Mouse (Mus musculus): Measurements from ENCODE around the gene Ppox. TPM values are rescaled to one million over a fixed set of nuclear protein-coding genes. Genes with fewer than 3 reads are reported as not detected.

Ppox gene
- total and polyA plus RNA-seq, 2 experiments from 2014 or later = 23.3 to 30.6 TPM

- Histone ChIP-seq H3K4me1 (ENCODE audit: insufficient read depth) (peaks cover 6% of the 10 kb centered on the region), H3K9ac (no peak overlapping the region)
Measured at GRCm38 (mm10) chr1:171286517-171286916, 5.5 kb upstream of the Ppox start.

GRCm38 (mm10) chr1:171285096-171285892 lies 4.3 kb upstream of the Ppox start:
- no peak for TF ChIP-seq CTCF (IDR thresholded peaks at IDR 0.05; ENCODE audit: low read depth)
- H3K36me3 ChIP-seq (ENCODE audit: insufficient read depth) = peaks cover 45% of the 10 kb centered on the region

More at GRCm38 (mm10) chr1:171286517-171286916, 5.5 kb upstream of the Ppox start:
- H3K4me3 ChIP-seq (ENCODE audit: low read depth, low read length) = peak overlapping the region; percentile 66; the same call in 1 of the 2 replicates
- no peak for TF ChIP-seq CTCF (IDR thresholded peaks at IDR 0.05; ENCODE audit: low read depth)
- WGBS = 91% methylated on average over 19 of the region's 19 CpGs
- ATAC-seq (no peak), DNase-seq (no peak)
- no peaks in the 10 kb centered on the region for H3K9me3 ChIP-seq (ENCODE audit: low read length)
- H3K36me3 ChIP-seq (ENCODE audit: insufficient read depth) = peaks cover 45% of the 10 kb centered on the region
- H3K27ac ChIP-seq (ENCODE audit: low read depth, low read length) = no peak overlapping the region
- peak overlapping the region; percentile 59 for H3K4me2 ChIP-seq (ENCODE audit: low read depth)
- H3K27me3 ChIP-seq (ENCODE audit: insufficient read depth, low read length) = no peaks in the 10 kb centered on the region

GRCm38 (mm10) chr1:171284491-171284890 lies 3.5 kb upstream of the Ppox start:
- ATAC-seq (no peak), DNase-seq (no peak)
- Histone ChIP-seq H3K27ac (ENCODE audit: low read depth, low read length) (no peak overlapping the region), H3K9ac (no peak overlapping the region), H3K36me3 (ENCODE audit: insufficient read depth) (peaks cover 41% of the 10 kb centered on the region), H3K4me3 (ENCODE audit: low read depth, low read length) (no peak overlapping the region), H3K9me3 (ENCODE audit: low read length) (no peaks in the 10 kb centered on the region), H3K4me2 (ENCODE audit: low read depth) (no peak overlapping the region), H3K27me3 (ENCODE audit: insufficient read depth, low read length) (no peaks in the 10 kb centered on the region), H3K4me1 (ENCODE audit: insufficient read depth) (peaks cover 15% of the 10 kb centered on the region)
- WGBS = 91% methylated on average over 15 of the region's 15 CpGs
- no peak for TF ChIP-seq CTCF (IDR thresholded peaks at IDR 0.05; ENCODE audit: low read depth)

More at GRCm38 (mm10) chr1:171285096-171285892, 4.3 kb upstream of the Ppox start:
- ATAC-seq (no peak), DNase-seq (no peak)
- no peak overlapping the region for H3K9ac ChIP-seq
- 86% methylated on average over 20 of the region's 20 CpGs for WGBS
- no peak overlapping the region for H3K4me3 ChIP-seq (ENCODE audit: low read depth, low read length)
- peaks cover 11% of the 10 kb centered on the region for H3K4me1 ChIP-seq (ENCODE audit: insufficient read depth)
- no peak overlapping the region for H3K4me2 ChIP-seq (ENCODE audit: low read depth)
- no peaks in the 10 kb centered on the region for H3K9me3 ChIP-seq (ENCODE audit: low read length)
- no peak overlapping the region for H3K27ac ChIP-seq (ENCODE audit: low read depth, low read length)
- no peaks in the 10 kb centered on the region for H3K27me3 ChIP-seq (ENCODE audit: insufficient read depth, low read length)

- Histone ChIP-seq H3K4me1 (ENCODE audit: insufficient read depth) (peaks cover 15% of the 10 kb centered on the region), H3K9ac (no peak overlapping the region), H3K4me3 (ENCODE audit: low read depth, low read length) (no peak overlapping the region), H3K27me3 (ENCODE audit: insufficient read depth, low read length) (no peaks in the 10 kb centered on the region), H3K36me3 (ENCODE audit: insufficient read depth) (peaks cover 35% of the 10 kb centered on the region), H3K4me2 (ENCODE audit: low read depth) (no peak overlapping the region), H3K9me3 (ENCODE audit: low read length) (no peaks in the 10 kb centered on the region), H3K27ac (ENCODE audit: low read depth, low read length) (no peak overlapping the region)
- no peak for TF ChIP-seq CTCF (IDR thresholded peaks at IDR 0.05; ENCODE audit: low read depth)
- no peak for ATAC-seq
- DNase-seq = no peak
- 91% methylated on average over 18 of the region's 18 CpGs for WGBS
Measured at GRCm38 (mm10) chr1:171283188-171284160, 2.5 kb upstream of the Ppox start.

GRCm38 (mm10) chr1:171282086-171282805 lies 1.3 kb upstream of the Ppox start:
- Histone ChIP-seq H3K27ac (ENCODE audit: low read depth, low read length) (no peak overlapping the region), H3K4me2 (ENCODE audit: low read depth) (no peak overlapping the region), H3K27me3 (ENCODE audit: insufficient read depth, low read length) (no peaks in the 10 kb centered on the region), H3K9ac (no peak overlapping the region), H3K4me1 (ENCODE audit: insufficient read depth) (peaks cover 15% of the 10 kb centered on the region), H3K9me3 (ENCODE audit: low read length) (no peaks in the 10 kb centered on the region), H3K4me3 (ENCODE audit: low read depth, low read length) (no peak overlapping the region), H3K36me3 (ENCODE audit: insufficient read depth) (peaks cover 38% of the 10 kb centered on the region)
- DNase-seq = no peak
- WGBS = 81% methylated on average over 18 of the region's 18 CpGs
- TF ChIP-seq CTCF (IDR thresholded peaks at IDR 0.05; ENCODE audit: low read depth) = no peak
- no peak for ATAC-seq

GRCm38 (mm10) chr1:171281528-171281923 lies 540 bp upstream of the Ppox start:
- H3K4me3 ChIP-seq (ENCODE audit: low read depth, low read length) = peak overlapping the region; percentile 60
- H3K4me1 ChIP-seq (ENCODE audit: insufficient read depth) = peaks cover 10% of the 10 kb centered on the region
- peaks cover 45% of the 10 kb centered on the region for H3K36me3 ChIP-seq (ENCODE audit: insufficient read depth)
- DNase-seq (peak; percentile 68), ATAC-seq (peak; percentile 38)
- peak overlapping the region; percentile 73 for H3K27ac ChIP-seq (ENCODE audit: low read depth, low read length)
- 1% methylated on average over 10 of the region's 10 CpGs for WGBS
- no peaks in the 10 kb centered on the region for H3K9me3 ChIP-seq (ENCODE audit: low read length)
- H3K9ac ChIP-seq = peak overlapping the region; percentile 42; the same call in 1 of the 2 replicates
- TF ChIP-seq CTCF (IDR thresholded peaks at IDR 0.05; ENCODE audit: low read depth) = peak; percentile 63
- no peaks in the 10 kb centered on the region for H3K27me3 ChIP-seq (ENCODE audit: insufficient read depth, low read length)
- peak overlapping the region; percentile 90 for H3K4me2 ChIP-seq (ENCODE audit: low read depth)

Data from forebrain, postnatal 0 days (tissue).